ENCODE assay signal across 8 mouse cellular contexts in genomic region chr4:44702891-44703685, GRCm38 (mm10). TPM values are rescaled to one million over a fixed set of nuclear protein-coding genes. Genes with fewer than 3 reads are reported as not detected.
A peak's percentile ranks its signal among the peaks of the same experiment; 100 is the strongest.
DNase-seq lines count a peak whose midpoint lies in the region; ATAC-seq lines count a peak whose summit lies in the region.

No protein-coding gene starts in this region.

- no peaks in the 10 kb centered on the region for H3K9me3 ChIP-seq in kidney, embryonic 14.5 days (ENCODE audit: control insufficient read depth, low read length)
- no peaks in the 10 kb centered on the region for H3K9me3 ChIP-seq in embryonic facial prominence, embryonic 10.5 days
- no peaks in the 10 kb centered on the region for H3K9me3 ChIP-seq in hindbrain, embryonic 16.5 days (ENCODE audit: control insufficient read depth, low read length)
- H3K9me3 ChIP-seq in midbrain, embryonic 15.5 days, result no peaks in the 10 kb centered on the region

- H3K4me3 ChIP-seq in kidney, embryonic 14.5 days (ENCODE audit: low read length), result peak overlapping the region; percentile 38
- peak overlapping the region; percentile 58 for H3K4me3 ChIP-seq in embryonic facial prominence, embryonic 10.5 days
- peak overlapping the region; percentile 43 for H3K4me3 ChIP-seq in hindbrain, embryonic 16.5 days (ENCODE audit: low read length)
- H3K4me3 ChIP-seq in midbrain, embryonic 15.5 days, result peak overlapping the region; percentile 44

- no peak for DNase-seq in kidney, postnatal 25 days
- peak; percentile 59 for DNase-seq in embryonic facial prominence, embryonic 10.5 days (ENCODE audit: low spot score)
- no peak for DNase-seq in layer of hippocampus, postnatal 25 days (ENCODE audit: extremely low spot score in 1 of 2, low spot score in 1 of 2)
- DNase-seq in lung, postnatal 25 days (ENCODE audit: low spot score), result no peak
- no peak for DNase-seq in urinary bladder, postnatal 4 days (ENCODE audit: low spot score in 2 of 2)

- H3K36me3 ChIP-seq in kidney, embryonic 14.5 days (ENCODE audit: control insufficient read depth, insufficient read depth, low read length), result no peaks in the 10 kb centered on the region
- no peaks in the 10 kb centered on the region for H3K36me3 ChIP-seq in embryonic facial prominence, embryonic 10.5 days (replicated peaks)
- H3K36me3 ChIP-seq in hindbrain, embryonic 16.5 days (ENCODE audit: control insufficient read depth, insufficient read depth, low read length), result no peaks in the 10 kb centered on the region
- H3K36me3 ChIP-seq in midbrain, embryonic 15.5 days (replicated peaks), result no peaks in the 10 kb centered on the region

- peaks cover 10% of the 10 kb centered on the region; the same call in 1 of the 2 replicates for H3K4me1 ChIP-seq in kidney, embryonic 14.5 days (ENCODE audit: control insufficient read depth, insufficient read depth, low read length)
- H3K4me1 ChIP-seq in embryonic facial prominence, embryonic 10.5 days, result peaks cover 31% of the 10 kb centered on the region
- peaks cover 17% of the 10 kb centered on the region for H3K4me1 ChIP-seq in hindbrain, embryonic 16.5 days (ENCODE audit: control insufficient read depth, insufficient read depth, low read depth, low read length)
- H3K4me1 ChIP-seq in midbrain, embryonic 15.5 days, result peaks cover 32% of the 10 kb centered on the region

- no peak overlapping the region for H3K9ac ChIP-seq in kidney, embryonic 14.5 days (ENCODE audit: low read depth, low read length)
- peak overlapping the region; percentile 47 for H3K9ac ChIP-seq in hindbrain, embryonic 16.5 days (ENCODE audit: low read depth, low read length)
- H3K9ac ChIP-seq in midbrain, embryonic 15.5 days, result peak overlapping the region; percentile 18; the same call in 1 of the 2 replicates

- no peak overlapping the region for H3K27ac ChIP-seq in kidney, embryonic 14.5 days (ENCODE audit: low read depth, low read length)
- H3K27ac ChIP-seq in embryonic facial prominence, embryonic 10.5 days (replicated peaks), result no peak overlapping the region
- no peak overlapping the region for H3K27ac ChIP-seq in hindbrain, embryonic 16.5 days (ENCODE audit: low read depth, low read length)
- peak overlapping the region; percentile 65; the same call in 1 of the 2 replicates for H3K27ac ChIP-seq in midbrain, embryonic 15.5 days

- H3K27me3 ChIP-seq in kidney, embryonic 14.5 days (ENCODE audit: control insufficient read depth, insufficient read depth, low read length), result peaks cover 98% of the 10 kb centered on the region
- H3K27me3 ChIP-seq in embryonic facial prominence, embryonic 10.5 days (replicated peaks; ENCODE audit: low read depth, poor library complexity, severe bottlenecking), result peaks cover 100% of the 10 kb centered on the region
- H3K27me3 ChIP-seq in hindbrain, embryonic 16.5 days (replicated peaks; ENCODE audit: control insufficient read depth, insufficient read depth, low read length), result peaks cover 64% of the 10 kb centered on the region
- peaks cover 82% of the 10 kb centered on the region for H3K27me3 ChIP-seq in midbrain, embryonic 15.5 days (replicated peaks)

- peak overlapping the region; percentile 52 for H3K4me2 ChIP-seq in kidney, embryonic 14.5 days (replicated peaks; ENCODE audit: low read depth, low read length)
- H3K4me2 ChIP-seq in hindbrain, embryonic 16.5 days (ENCODE audit: low read length), result peak overlapping the region; percentile 68
- peak overlapping the region; percentile 65 for H3K4me2 ChIP-seq in midbrain, embryonic 15.5 days

- WGBS in kidney, embryonic 14.5 days, result under 1% methylated on average over 58 of the region's 58 CpGs
- under 1% methylated on average over 58 of the region's 58 CpGs for WGBS in embryonic facial prominence, embryonic 10.5 days
- WGBS in hindbrain, embryonic 16.5 days, result under 1% methylated on average over 58 of the region's 58 CpGs
- WGBS in midbrain, embryonic 15.5 days, result under 1% methylated on average over 58 of the region's 58 CpGs

- no peak for ATAC-seq in kidney, embryonic 14.5 days (ENCODE audit: low FRiP score, low TSS enrichment)
- ATAC-seq in hindbrain, embryonic 16.5 days, result no peak
- no peak for ATAC-seq in midbrain, embryonic 15.5 days (replicated peaks)

RNA-seq across cellular contexts. Expression of gene Pax5, which starts 7.2 kb away (rescaled TPM):
- polyA plus RNA-seq in kidney, embryonic 14.5 days (2014; fragmentation: Nextera tagmentation; extraction: Ambion mirVana), result 0.11 and 0.14 TPM in 2 replicates
- polyA plus RNA-seq in embryonic facial prominence, embryonic 10.5 days (2016; fragmentation: Nextera tagmentation; extraction: Ambion mirVana), result 0.56 and 0.57 TPM in 2 replicates
- polyA plus RNA-seq in hindbrain, embryonic 16.5 days (2015; fragmentation: Nextera tagmentation; extraction: Ambion mirVana), result 0.99 and 1.9 TPM in 2 replicates
- 7.8 and 9.1 TPM in 2 replicates for polyA plus RNA-seq in midbrain, embryonic 15.5 days (2015; fragmentation: Nextera tagmentation; extraction: Ambion mirVana)
- under 1 TPM; 0.07 to 0.21 TPM for total RNA-seq in layer of hippocampus, postnatal 25 days (2021)

RNA-seq across cellular contexts. Expression of gene Zcchc7, which starts 52.6 kb away (rescaled TPM):
- polyA plus RNA-seq in kidney, embryonic 14.5 days (2014; fragmentation: Nextera tagmentation; extraction: Ambion mirVana), result 35.0 and 37.9 TPM in 2 replicates
- polyA plus RNA-seq in embryonic facial prominence, embryonic 10.5 days (2016; fragmentation: Nextera tagmentation; extraction: Ambion mirVana), result 20.0 and 22.2 TPM in 2 replicates
- polyA plus RNA-seq in hindbrain, embryonic 16.5 days (2015; fragmentation: Nextera tagmentation; extraction: Ambion mirVana), result 27.2 and 36.1 TPM in 2 replicates
- 35.3 and 37.1 TPM in 2 replicates for polyA plus RNA-seq in midbrain, embryonic 15.5 days (2015; fragmentation: Nextera tagmentation; extraction: Ambion mirVana)
- 10 to 100 TPM; 48.8 to 70.9 TPM for total RNA-seq in layer of hippocampus, postnatal 25 days (2021)
